Mouse (Mus musculus) left cerebral cortex, adult 8-10 months (tissue): ENCODE data around the gene Tbc1d2b. TPM values are rescaled to one million over a fixed set of nuclear protein-coding genes. Genes with fewer than 3 reads are reported as not detected.

Experiments
- DNase-seq, 2 experiments: peaks; one replicate each; pipeline ENCODE4 v3.0.0; 2022; ENCODE audit warnings: low spot score in 2 of 2
- total RNA-seq, 4 experiments: library from RNA; stranded (reverse); gene quantifications; 2 replicates each; pipeline ENCODE4 v1.2.4; 2022

Tbc1d2b gene
- total RNA-seq, 4 experiments from 2014 or later, result 14.6 to 15.6 (median 15.3) TPM

DNA sequence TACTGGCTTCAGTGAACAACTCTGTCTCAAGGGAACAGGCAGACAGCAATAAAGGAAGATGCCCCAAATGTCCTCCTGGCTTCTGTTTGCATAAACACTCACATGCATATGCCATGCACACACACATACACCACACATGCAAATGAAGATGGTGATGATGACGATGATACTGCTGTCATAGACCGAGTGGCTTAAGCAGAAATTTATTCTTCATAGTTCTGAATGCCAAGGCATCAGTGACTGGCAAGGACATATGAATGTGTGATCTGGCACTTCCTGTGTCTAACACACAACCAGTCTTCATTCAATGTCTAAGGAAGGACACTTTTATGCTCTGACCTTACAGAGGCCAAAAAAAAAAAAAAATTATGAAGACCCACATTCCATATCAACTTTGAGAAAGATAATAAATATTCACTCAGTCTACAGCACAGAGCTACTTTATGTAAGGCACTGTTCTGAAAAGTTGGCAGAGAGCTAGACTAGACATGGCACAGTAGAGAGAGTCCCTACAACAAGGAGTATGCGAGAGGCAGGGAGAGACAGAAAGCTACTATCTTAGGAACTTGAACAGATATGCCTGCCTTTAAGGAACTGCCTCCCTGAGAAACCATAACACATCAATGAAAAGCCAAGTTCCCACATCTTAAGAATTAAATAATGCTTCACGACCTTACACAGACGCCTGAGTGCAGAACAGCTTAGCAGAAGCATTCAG is 5.1 kb downstream of the Tbc1d2b start:
- no peak for DNase-seq

DNA sequence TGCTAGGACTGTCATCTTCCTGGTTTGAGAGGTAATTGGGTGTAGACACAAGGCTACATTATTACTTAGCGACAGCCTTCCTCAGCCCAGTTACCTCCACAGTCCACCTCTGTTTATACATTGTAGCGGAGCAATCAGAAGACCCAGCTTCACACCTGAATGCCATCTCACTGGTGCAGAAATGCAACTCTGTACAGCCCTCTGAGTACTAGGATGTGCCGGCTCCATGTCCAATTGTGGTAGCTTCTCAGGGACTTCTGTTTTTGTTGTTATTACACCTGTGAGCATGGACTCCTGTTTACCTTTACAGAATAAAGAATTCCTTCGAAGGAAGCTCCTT is 7.3 kb downstream of the Tbc1d2b start:
- no peak for DNase-seq

DNA sequence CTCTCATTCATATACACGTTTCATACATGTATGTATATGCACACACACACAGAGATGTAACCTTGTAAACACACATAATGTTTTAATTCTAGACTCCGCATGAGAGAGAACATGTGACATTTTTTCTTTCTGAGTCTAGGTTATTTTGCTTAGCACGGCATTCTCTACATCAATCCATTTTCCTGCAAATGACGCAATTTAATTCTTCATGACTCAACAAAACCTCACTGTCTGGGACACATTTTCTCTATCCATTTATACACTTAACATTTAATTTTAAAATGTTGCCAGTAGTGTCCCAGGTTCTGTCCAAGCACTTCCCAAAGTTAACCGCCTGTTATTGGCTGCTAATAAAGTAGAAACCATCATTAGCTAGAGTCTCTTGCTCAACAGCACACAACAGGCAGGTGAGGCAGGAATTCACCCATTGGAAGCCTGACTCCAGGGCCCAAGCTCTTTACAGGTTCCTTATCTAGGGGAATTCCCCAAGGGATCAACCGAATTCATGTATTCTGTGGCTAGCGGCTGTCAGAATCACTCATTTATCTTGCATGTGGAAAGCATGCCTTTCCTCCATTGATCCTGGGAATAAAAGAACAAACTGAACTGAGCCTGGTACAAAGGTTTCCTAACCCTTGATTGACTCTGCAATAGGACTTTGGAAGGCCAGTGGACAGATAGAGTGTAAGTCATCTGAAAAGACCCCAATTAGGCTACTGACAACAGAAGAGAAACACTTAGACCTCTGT is 7.8 kb downstream of the Tbc1d2b start:
- DNase-seq, result no peak

DNA sequence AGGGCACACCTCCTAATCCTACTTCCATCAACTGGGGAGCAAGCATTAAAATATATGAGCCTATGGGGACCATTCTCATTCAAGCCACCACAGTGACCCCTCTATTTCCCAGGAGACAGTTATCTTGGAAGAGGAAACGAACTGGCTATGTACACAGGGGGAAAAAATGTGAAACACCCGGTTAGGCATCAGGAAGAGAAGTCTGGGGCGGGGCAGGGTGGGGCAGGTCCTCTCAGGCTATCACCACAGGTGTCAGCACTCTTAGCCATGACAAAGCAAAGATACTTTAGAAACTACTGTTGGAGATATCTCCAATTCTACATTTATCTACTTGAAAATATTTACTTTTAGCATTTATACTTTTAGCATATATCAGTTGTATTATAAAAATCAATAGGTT is 8.5 kb downstream of the Tbc1d2b start:
- DNase-seq, result no peak

DNA sequence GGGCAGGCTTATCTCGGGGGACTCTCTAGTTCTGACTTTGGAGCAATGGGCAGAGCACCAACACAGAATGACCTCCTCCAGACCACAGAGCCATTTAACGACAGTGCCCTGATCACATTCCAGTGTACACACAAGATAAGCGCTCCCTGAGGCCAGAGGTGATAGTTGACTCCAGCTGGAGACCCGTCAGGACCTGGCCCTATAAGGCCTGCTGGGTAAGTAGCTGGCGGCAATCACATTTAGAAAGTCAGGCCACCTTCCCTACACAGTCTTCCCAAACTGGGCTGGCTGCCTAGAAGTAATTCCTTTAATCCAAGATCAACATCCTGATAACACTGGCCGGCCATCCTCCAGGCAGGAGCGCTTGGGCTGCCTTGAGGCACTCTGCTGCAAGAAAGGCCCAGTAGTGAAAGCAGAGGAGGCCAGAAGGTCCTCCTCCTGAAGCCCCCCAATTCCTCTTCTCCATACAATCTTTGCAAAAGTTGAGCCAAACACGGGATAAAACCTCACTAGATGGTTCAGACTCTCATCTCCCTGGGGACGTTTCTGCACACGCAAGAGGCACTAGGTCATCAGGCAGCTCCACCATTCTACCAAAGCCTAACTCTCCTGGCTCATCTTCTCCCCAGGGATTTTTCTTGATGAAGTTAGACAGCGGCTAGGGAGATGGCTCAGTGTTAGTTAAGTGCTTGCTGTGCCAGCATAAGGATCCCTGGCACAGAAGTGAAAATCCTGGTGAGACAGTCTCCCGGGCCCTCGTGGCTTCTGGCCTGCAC is 9.8 kb downstream of the Tbc1d2b start:
- no peak for DNase-seq

DNA sequence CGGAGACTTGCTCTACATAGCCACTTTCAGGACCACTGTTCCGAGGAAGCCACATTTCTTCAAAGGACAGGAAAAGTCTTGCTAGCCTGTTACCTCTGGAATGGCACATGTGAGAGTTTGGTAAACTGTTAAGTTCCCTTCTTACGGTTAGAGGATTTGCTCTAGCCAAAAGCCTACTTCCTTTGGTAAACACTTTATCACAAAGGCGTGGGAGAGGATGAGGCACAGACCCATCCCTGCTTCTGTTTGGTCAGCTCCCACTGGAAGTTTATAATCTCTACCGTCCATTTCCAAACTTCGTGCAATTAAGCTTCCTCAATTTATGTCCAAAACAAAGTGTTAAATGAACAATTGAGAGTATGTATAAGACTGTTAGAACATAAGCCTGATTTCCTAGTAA is 10.5 kb downstream of the Tbc1d2b start:
- DNase-seq, result no peak

DNA sequence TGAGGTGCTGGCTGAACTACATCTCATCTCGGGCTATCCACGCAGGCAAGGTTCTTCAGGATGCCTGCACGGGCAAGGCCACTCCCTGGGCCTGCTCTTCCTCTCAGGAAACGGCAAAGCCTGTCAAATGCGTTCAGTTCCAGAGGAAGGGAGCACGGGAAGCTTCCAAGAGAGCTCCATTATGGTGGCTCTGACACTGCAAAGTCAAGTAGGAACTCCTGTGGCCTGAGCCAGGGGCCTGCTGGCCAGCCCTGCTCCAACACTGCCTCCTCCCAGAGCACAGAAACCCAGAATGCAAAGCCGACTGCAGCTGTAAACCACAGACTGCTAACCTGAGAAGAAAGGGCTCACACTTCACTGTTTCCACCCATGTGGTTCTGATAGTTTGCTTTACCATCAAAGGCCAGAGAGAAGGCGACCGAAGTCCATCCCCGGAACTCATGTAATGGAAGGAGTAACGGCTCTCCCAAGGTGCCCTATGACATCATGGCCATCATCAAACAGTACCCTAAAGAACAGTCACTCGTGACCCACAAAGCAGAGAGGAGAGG is 11.1 kb downstream of the Tbc1d2b start:
- no peak for DNase-seq

DNA sequence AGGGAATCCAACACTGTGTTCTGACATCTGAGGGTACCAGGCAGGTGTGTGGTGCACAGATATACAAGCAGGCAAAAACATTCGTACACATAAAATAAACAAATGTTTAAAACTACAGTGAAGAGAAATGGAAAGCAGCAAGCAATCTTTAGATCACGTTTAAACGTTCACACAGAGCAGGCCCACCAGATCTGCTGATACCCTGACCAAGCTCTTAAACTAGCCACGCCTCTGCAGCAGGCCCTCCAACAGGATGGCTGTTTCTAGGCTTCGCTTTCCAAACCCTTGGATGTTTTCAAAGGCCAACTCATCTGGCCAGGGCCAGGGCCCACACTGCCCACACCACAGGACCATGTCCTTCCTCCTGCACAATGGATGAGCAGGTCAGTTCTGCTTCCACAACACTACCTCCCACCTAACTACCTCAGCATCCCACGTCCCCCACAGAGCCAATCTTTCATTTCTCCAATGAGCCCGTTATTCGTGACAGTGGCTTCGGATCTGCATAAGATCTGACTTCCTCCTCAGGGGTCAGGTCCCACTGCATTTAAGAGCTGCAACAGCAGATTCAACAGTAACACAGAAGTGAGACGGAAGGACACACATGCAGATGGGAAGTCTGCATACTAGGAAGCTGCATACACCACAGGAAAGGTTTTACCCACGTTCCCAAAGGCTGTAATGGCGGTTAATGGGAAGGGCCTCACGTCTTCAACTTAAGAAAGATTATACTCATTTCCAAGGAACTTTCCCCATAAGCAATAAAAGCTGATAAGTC is 12.7 kb downstream of the Tbc1d2b start:
- DNase-seq, result no peak

DNA sequence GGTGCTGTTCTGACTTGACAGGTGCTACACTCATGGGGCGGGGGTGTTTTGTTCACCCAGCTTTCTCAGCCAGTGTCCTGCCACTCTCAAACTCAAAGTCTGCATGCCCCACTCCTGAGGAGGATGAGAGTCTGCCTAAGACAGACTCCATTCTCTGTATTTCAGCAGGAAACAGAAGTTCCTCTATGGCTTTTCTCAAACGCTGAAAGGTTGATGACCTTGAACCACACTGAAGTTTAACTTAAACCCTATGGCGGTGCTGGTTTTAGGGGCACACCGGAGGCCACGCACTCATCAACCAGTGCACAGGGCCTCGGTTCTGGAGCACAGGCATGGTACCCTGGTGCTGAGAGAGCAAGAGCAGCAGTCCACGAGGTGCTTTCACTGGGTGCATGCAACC is 13.4 kb downstream of the Tbc1d2b start:
- no peak for DNase-seq

DNA sequence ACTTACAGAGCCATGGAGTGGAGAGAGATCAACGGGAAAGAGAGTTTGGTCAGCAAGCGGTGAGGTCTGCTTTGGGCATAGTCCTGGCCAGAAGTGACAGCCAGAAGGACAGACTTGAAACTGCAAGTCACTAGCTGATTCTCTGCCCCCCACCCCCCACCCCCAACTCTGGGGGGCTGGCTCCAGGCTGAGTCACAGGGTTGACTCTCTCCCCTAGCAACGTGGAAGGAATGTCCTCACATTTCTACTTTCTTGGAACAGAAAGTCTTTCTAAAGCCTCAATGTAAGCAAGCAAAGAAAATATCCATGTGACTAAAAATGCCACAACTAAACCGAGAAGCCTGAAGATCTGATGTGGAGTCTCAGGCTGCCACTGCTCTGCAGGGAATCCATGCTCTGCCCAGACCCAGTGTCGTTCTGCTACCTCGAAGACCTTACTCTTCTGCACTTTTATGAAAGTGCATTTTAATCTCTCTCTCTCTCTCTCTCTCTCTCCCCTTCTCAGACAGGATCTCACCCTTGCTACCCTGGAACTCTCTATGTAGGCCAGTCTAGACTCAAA is 14.7 kb downstream of the Tbc1d2b start:
- DNase-seq, result no peak

DNA sequence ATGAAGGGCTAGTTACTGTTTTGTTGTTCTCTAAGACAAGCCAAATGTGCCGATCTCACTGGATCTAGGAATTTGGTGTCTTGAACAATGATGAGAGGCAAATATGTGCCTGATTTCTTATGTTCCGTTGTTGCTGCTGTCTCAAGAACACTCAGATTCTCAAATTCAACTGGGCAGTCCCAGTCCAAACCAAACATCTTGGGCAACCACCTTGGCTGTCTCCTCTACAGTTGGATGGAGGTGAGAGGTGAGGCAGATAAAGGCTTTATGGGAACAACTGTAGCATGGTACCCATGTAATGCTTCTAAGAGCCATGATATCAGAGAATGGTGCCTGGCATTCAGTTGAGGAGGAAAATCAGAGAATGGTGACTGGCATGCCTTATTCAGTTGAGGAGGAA is 17.4 kb downstream of the Tbc1d2b start:
- no peak for DNase-seq

DNA sequence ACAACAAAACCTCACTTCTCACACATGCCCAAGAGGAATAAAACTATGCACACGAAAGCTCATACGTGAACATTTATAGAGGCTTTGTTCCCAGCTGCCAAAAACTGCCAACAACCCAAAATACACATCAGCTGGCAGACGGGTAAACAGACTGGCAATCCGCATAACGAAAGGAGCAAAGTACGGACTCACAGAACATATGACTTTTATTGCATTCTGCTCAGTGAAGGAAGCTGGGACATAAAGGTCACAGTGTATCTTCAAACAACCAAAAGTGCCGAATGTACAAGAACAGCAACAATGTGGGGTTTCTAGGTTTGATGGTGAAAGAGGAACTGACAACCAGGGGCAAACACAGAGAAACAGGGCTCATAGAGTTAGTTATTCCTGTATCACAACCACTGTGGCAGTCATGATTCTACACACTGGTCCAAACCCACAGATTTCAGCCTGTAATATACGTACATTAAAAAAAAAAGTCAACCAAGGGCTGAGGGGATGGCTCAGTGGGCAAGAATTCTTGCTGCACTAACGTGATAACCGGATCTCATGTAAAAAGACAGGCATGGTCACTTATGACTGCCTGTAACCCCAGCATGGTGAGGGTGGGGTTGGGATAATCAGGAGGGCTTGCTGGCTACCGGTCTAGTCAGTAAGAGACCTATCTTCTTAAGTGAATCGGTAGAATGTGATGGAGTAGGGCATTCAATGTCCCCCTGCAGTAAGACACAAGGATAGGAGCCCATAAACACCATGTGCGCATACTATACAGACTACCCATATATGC is 19.4 kb downstream of the Tbc1d2b start:
- DNase-seq, result no peak

DNA sequence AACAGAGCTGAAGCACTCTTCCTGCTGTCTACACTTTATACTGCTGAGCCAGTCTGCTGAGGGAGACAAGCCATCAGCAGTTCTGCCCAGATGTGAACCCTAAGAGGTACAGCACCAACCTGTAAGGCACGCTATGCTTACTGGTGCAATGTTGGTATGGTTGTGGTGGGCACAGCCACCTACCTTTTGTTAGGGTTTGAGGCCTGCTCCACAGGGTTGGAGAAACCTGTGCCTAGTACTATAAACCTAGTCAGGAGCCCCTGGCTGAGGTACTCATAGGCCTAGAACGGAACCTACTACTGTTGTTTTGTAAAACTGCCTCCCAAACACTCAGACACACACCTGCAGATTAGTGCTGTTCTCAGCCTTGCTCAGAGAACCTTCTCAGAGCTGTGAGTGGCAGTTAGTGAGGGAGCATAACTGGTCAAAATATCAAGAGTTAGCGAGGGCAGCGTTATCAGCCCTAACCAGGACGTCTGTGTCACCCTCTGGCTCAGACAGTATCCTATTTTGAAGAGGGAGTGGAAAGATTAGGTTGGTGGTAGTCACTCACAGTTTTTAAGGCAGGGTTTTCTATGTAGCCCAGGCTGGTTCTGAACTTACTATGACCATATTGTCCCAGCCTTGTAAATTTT is 20.3 kb downstream of the Tbc1d2b start:
- DNase-seq, result no peak

DNA sequence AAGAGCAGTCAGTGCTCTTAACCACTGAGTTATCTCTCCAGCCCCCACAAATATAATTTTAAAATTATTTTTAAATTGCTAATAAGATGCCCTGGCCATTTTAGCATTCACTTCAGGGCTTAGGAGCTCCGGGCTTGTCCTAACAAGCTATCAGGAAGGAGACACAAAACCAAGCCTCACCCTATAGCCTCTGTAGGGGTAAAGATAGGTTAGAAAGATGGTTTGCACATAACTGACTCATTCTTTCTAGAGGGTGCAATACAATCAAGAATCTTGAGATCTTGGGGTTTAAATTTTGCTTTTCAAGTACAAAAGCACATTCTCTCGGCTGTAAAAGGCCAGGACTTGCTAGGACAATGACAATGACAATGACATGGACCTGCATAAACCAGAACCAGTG is 21.6 kb downstream of the Tbc1d2b start:
- no peak for DNase-seq

DNA sequence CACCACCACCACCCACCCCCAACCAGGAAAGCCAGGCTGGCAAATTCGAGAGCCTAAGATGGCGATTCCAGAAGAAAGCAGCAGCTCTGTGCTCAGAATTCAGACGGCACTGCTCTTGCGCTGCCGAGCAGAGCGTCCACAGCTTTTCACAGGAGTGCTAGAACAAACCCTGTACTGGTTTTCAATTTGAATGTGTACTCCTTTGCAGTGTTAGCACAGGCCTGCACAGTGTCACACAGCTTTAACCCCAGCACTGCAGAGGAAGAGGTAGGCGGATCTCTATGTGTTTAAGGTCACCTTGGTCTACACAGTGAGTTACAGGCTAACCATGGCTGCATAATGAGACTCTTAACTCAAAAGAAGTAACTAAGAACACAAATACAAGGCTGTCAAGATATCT is 22.3 kb downstream of the Tbc1d2b start:
- no peak for DNase-seq

DNA sequence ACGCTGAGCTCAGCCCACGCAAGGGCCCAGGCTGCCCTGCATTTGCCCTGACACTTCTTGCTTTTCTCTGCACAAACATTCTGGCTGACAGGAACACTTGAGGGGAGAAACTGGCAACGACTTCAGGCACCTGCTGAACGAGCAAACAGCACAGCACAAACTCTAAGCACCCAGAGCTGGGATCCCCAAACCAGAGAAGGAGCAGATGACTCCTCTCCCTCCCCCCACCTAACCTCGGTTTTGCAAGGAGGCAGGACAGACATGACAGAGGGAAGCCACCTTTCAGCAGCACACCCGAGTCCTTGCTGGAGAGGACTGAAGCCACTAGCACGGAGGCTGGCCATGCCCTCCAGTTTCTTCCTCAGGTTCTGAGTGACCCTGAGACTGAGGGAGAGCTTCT is 23.3 kb downstream of the Tbc1d2b start:
- DNase-seq, result no peak

DNA sequence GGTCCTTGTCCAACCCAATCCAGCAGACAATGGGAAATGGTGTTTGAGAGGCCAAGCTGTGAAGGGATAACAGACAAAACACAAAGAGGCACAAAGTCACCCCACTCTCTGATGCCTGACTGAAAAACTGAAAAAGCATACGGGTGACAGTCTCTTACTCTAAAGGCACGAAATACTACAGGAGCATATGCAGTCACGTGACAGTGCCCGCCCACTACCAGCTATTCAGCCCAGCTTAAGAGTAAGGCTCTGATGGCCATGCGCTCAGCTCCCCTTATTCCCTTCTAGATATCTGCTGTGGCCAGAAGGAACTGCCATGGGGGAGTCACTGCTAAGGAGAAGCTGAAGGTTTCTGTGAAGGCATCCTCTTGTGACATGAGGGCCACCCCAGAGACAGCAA is 24.8 kb downstream of the Tbc1d2b start:
- DNase-seq, result no peak

DNA sequence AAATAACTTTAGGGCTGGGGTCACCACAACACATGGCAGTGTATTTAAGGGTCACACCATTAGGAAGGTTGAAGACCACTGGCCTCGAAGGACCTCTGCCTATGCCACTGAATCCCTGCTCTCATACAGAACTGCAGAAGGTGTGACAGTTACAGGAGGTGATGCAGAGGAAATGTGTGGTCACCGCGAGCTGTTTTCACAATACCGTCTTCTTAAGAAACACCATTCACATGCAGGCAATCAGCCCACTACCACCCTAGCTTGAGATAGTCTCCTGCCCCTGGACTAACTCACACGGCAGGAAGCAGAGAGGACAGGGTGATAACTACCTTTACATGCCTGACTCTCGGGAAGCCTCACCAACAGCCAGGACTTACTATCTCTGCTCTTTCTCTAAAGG is 25.4 kb downstream of the Tbc1d2b start:
- no peak for DNase-seq

DNA sequence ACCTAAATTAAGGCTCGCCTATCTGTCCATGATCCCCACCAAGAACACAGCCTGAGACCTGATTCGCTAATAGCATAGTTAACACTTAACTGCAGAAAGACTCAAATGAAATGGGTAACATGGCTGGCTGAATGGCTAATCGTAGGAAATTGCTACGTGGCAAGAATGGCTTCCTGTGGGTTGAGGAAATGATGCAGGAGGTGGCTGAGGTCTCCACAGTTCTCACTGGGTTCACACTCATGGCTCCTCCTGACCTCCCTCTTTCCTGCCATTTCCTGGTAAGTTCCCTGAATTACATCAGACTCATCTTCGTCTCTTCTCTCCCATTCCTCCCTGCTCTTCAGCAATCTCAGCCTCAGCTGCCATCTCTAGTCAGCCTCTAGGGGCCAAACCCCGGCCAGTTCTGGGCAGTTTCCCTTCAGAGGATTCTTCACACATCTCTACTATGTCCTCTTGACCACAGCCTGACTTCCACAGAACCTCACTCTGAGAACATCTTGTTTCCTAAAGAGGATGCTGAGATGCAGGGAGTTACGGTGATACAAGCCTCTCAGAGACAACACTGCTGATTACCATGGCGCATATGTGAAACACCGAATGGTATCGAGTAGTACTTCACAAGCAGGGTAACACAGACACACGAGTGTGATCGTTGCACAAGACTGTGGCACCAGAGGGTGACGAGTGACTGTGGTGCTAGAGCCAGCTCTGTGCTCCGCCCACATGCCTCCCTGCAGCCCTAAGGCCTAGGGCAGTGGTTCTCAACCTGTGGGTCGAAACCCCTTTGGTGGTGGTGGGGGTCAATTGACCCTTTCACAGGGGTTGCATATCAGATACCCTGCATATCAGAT is 26.1 kb downstream of the Tbc1d2b start:
- DNase-seq, result no peak
